Mouse (Mus musculus): Measurements from ENCODE around the gene Cdc42ep1.
"Not testable (repeated sequence)": the region's sequence is repeated elsewhere in the genome, so short reads cannot be mapped to it uniquely, and the experiment has no call there.

Gene Cdc42ep1

GRCm38 (mm10) chr15:78830742-78831719 is 11.4 kb upstream of the Cdc42ep1 start:
- DNase-seq: peak; percentile 66

- DNase-seq: peak; percentile 76
Measured at GRCm38 (mm10) chr15:78831720-78832657, 10.4 kb upstream of the Cdc42ep1 start.

GRCm38 (mm10) chr15:78832701-78833123 is 9.7 kb upstream of the Cdc42ep1 start:
- DNase-seq: peak; percentile 81

GRCm38 (mm10) chr15:78833582-78833981 is 8.8 kb upstream of the Cdc42ep1 start:
- DNase-seq: peak; percentile 25

GRCm38 (mm10) chr15:78834233-78835005 is 8.0 kb upstream of the Cdc42ep1 start:
- DNase-seq: peak; percentile 49

GRCm38 (mm10) chr15:78835200-78836085 is 7.0 kb upstream of the Cdc42ep1 start:
- DNase-seq: peak; percentile 66

- peak; percentile 80 for DNase-seq
Measured at GRCm38 (mm10) chr15:78836086-78836621, 6.3 kb upstream of the Cdc42ep1 start.

GRCm38 (mm10) chr15:78839744-78840143 is 2.7 kb upstream of the Cdc42ep1 start:
- DNase-seq: no peak

GRCm38 (mm10) chr15:78840241-78840640 is 2.2 kb upstream of the Cdc42ep1 start:
- peak; percentile 42 for DNase-seq

GRCm38 (mm10) chr15:78840751-78841150 is 1.7 kb upstream of the Cdc42ep1 start:
- peak; percentile 11 for DNase-seq

GRCm38 (mm10) chr15:78841161-78841790 is 1.1 kb upstream of the Cdc42ep1 start:
- DNase-seq: peak; percentile 11

- DNase-seq: peak; percentile 33
Measured at GRCm38 (mm10) chr15:78843581-78844469, 1.4 kb downstream of the Cdc42ep1 start.

- peak; percentile 69 for DNase-seq
Measured at GRCm38 (mm10) chr15:78844791-78845190, 2.4 kb downstream of the Cdc42ep1 start.

- DNase-seq: peak; percentile 67
Measured at GRCm38 (mm10) chr15:78845321-78845720, 2.9 kb downstream of the Cdc42ep1 start.

GRCm38 (mm10) chr15:78845867-78846266 is 3.4 kb downstream of the Cdc42ep1 start:
- DNase-seq: no peak

- no peak for DNase-seq
Measured at GRCm38 (mm10) chr15:78846352-78846751, 3.9 kb downstream of the Cdc42ep1 start.

GRCm38 (mm10) chr15:78846805-78847204 is 4.4 kb downstream of the Cdc42ep1 start:
- DNase-seq: not testable (repeated sequence)

GRCm38 (mm10) chr15:78848467-78848866 is 6.0 kb downstream of the Cdc42ep1 start:
- DNase-seq: peak; percentile 87

- DNase-seq: no peak
Measured at GRCm38 (mm10) chr15:78849485-78849884, 7.1 kb downstream of the Cdc42ep1 start.

Data from kidney, adult 11 months (tissue).